Mouse (Mus musculus): Measurements from ENCODE around the gene Wipf2.

- TF ChIP-seq CTCF (IDR thresholded peaks at IDR 0.05) (no peak), EP300 (IDR thresholded peaks at IDR 0.05; ENCODE audit: insufficient read depth, low read depth, low read length) (0 out of 2 replicates have a peak, but pooled peaks have one; percentile 42), POLR2A (IDR thresholded peaks at IDR 0.05; ENCODE audit: insufficient read depth, low read depth, low read length) (peak; percentile 94)
Measured at GRCm38 (mm10) chr11:98936170-98936569, 72.7 kb downstream of the Wipf2 start.

Data from heart, adult 2 months (tissue).